Mouse (Mus musculus): ENCODE data around the gene Tubb5.

Tubb5 gene

GRCm38 (mm10) chr17:35824402-35824801 is 13.7 kb downstream of the Tubb5 start:
- DNase-seq = no peak

- peak; percentile 75 to 82 for DNase-seq
These were observed 14.9 kb downstream of the Tubb5 start, which contains the start of gene Flot1 for GRCm38 (mm10) chr17:35822964-35823937. TSS of gene Flot1 (plus strand) at chr17:35823230.

GRCm38 (mm10) chr17:35822564-35822963 is 15.5 kb downstream of the Tubb5 start:
- no peak for DNase-seq

- peak; percentile 56 to 61 for DNase-seq
These were observed 16.4 kb downstream of the Tubb5 start, which contains the start of gene Ier3 for GRCm38 (mm10) chr17:35821439-35822430. TSS of gene Ier3 (plus strand) at chr17:35821684.

- DNase-seq = no peak
These were observed 18.0 kb downstream of the Tubb5 start for GRCm38 (mm10) chr17:35820111-35820510.

- no peak for DNase-seq
These were observed 20.9 kb downstream of the Tubb5 start for GRCm38 (mm10) chr17:35817226-35817625.

- DNase-seq = no peak
These were observed 21.4 kb downstream of the Tubb5 start for GRCm38 (mm10) chr17:35816686-35817085.

GRCm38 (mm10) chr17:35815836-35816235 is 22.3 kb downstream of the Tubb5 start:
- no peak for DNase-seq

GRCm38 (mm10) chr17:35814678-35815077 is 23.4 kb downstream of the Tubb5 start:
- no peak for DNase-seq

GRCm38 (mm10) chr17:35813653-35814052 is 24.5 kb downstream of the Tubb5 start:
- DNase-seq = no peak

GRCm38 (mm10) chr17:35813245-35813647 is 24.9 kb downstream of the Tubb5 start:
- DNase-seq = no peak

GRCm38 (mm10) chr17:35812736-35813135 is 25.4 kb downstream of the Tubb5 start:
- DNase-seq = no peak

- no peak for DNase-seq
These were observed 25.8 kb downstream of the Tubb5 start for GRCm38 (mm10) chr17:35812307-35812706.

GRCm38 (mm10) chr17:35810900-35811648 is 27.0 kb downstream of the Tubb5 start:
- DNase-seq = no peak

- DNase-seq = no peak
These were observed 28.7 kb downstream of the Tubb5 start for GRCm38 (mm10) chr17:35809395-35809794.

GRCm38 (mm10) chr17:35808073-35808472 is 30.0 kb downstream of the Tubb5 start:
- no peak for DNase-seq

- no peak for DNase-seq
These were observed 34.2 kb downstream of the Tubb5 start for GRCm38 (mm10) chr17:35803858-35804399.

- DNase-seq = no peak
These were observed 35.1 kb downstream of the Tubb5 start for GRCm38 (mm10) chr17:35803020-35803419.

GRCm38 (mm10) chr17:35800905-35801304 is 37.2 kb downstream of the Tubb5 start:
- DNase-seq = no peak

GRCm38 (mm10) chr17:35796835-35797234 is 41.3 kb downstream of the Tubb5 start:
- DNase-seq = no peak

- no peak for DNase-seq
These were observed 42.5 kb downstream of the Tubb5 start for GRCm38 (mm10) chr17:35795656-35796055.

GRCm38 (mm10) chr17:35795099-35795498 is 43.0 kb downstream of the Tubb5 start:
- no peak for DNase-seq
